Mouse (Mus musculus): ENCODE data around the gene Stap2.
A peak's percentile ranks its signal among the peaks of the same experiment; 100 is the strongest.

The Stap2 gene

DNA sequence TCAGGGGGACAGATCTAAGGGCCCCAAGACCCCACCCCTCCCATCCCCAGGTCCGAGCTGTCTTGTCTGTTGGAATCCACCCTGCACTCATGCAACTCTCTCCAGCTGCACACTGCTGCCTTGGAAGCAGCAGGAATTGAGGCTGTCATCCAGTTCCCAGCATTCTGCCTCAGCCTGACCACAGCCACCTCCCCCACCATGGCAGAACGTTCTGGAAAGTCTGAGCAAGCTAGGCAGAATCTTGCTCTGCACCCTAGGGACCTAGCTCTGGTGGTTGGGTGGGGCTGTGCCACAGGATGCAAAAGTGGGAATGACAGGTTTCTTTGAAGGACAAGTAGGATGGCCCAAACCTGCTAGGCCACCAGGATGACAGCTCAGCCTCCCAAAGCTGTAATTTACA is 19.1 kb upstream of the Stap2 start:
- no peak for DNase-seq

DNA sequence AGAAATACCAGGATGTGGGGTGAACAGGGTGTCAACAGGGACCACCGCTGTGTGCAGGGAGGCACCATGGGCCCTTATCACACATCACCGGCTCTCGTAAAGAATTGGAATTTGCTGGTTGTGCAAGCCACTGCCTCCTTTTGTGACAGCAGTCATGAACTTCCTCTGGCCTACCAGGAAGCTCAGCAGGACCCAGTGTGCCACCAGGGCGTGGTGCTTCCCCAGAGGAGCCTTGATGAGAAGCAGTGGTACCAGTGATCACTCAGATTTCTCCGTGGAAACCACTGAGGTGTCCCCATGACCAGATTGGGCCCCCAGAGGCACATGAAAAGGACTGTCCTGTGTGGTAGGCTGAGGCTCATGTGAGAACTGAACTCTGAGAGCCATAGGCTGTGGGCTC is 18.0 kb upstream of the Stap2 start:
- DNase-seq = no peak

DNA sequence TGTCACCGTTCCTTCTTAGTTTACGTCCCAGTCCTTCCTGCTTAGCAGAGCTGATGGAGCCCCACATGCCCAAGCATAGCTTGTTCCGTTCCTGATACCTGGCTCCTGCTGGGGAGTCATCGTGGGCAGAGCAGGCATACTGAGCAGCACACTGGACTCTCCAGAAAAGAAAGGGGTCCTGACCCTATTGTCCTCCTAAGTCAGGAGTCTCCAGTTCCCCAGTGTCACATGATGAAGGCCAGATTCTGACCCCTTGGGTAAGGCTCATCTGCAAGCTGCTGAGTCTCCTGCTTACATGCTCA is 17.6 kb upstream of the Stap2 start:
- no peak for DNase-seq

DNA sequence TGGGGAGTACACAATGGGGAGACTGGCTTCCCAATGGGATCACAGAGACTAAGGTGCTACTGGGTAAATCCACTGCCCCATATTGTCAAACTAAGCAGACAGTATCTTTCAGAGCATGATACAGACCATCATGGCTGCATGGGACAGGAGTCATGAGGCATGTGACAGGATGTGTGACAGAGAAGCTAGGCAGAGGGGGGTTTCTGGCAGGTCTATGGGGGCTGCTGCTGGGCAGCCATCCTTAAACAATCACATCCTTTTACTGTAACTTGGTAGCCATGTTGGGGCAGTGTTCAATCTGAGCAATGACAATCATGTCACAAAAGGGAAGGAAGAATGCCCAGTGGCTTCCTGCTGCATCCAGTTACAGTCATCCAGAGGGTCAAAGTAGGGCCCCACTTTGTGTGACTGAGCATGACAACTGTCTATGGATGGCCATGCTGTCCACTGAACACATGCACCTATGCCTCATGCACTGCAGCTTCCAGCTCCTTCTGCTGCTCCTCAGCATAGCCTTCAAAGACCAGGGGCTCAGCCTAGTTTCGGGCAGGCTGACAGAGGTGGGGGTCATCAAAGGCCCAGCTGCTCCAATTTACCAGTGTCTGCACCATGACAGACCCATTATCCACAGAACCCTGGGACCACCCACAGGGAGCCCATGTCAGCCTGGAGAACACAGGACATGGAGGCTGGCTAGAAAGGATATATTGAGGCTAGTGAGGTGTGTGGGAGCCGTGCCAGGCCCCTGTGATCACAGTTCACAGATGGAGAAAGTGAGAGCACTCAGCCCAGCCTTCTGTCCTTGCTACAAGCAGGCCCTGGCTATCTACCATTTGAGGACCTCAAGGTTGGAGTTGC is 17.0 kb upstream of the Stap2 start:
- DNase-seq = no peak

DNA sequence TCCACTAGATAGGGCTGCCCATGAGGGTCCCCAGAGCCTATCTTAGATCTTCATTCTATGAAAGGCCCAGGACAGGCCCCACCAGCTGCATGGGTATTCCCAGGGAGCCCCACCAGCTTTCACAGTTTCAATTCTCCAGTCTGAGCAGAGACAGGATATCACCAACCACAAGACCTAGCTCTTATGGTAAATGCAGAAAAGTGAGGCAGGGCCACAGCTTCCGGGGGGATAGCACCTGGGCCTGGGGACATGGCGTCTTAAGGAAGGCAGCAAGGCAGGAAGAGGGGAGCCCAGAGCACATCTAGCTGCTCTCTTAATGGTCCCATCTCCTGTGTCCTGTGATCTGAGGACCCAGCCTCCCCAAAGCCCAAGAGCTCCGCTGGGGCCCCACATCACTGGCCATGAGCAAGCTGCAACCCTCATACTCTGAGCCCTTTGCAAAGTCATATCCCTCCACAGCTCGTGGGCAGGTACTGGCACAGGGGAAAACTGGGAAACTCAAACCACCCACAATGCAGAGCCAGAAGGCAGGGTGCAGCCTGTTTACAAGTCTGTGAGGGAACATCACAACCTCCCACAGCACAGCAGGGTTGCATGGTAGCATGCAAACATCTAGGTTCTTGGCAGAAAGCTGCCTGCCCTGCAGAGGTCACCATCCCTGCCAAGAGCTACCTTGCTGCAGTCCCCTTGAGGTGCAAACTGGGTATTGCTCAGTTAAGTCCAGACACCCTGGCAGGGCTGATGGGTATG is 16.0 kb upstream of the Stap2 start:
- DNase-seq = no peak

DNA sequence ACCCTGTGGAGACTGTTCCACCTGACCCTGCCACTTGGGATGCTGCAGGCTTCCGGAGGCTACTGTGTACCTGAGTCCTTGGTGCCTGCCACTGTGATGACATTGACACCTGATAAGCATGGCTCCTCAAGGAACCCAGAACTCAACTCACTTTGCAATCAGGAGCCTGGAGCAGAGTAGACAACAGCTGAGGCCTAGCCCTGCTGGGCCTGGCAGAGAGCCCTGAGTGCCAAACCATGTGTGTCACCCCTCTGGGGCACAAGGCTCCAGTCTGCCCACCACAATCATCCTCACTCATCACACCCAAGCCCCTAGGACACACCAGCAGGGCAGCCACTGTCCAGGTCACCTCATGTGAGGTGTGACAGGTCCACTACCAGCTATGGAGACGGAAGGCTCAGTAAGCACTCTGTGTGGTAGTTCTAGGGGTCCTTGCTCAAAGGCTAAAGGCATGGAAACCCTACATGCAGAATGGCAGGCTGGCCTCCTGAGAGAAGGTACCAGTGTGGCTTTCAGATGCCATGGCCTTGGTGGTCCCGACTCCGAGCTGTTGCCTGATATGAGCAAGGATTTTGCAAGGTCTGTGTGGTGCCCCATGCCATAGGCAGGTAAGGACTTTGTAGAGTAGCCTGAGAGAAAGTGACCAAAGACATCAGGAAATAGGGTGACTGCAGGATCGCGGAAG is 15.2 kb upstream of the Stap2 start:
- DNase-seq = no peak

DNA sequence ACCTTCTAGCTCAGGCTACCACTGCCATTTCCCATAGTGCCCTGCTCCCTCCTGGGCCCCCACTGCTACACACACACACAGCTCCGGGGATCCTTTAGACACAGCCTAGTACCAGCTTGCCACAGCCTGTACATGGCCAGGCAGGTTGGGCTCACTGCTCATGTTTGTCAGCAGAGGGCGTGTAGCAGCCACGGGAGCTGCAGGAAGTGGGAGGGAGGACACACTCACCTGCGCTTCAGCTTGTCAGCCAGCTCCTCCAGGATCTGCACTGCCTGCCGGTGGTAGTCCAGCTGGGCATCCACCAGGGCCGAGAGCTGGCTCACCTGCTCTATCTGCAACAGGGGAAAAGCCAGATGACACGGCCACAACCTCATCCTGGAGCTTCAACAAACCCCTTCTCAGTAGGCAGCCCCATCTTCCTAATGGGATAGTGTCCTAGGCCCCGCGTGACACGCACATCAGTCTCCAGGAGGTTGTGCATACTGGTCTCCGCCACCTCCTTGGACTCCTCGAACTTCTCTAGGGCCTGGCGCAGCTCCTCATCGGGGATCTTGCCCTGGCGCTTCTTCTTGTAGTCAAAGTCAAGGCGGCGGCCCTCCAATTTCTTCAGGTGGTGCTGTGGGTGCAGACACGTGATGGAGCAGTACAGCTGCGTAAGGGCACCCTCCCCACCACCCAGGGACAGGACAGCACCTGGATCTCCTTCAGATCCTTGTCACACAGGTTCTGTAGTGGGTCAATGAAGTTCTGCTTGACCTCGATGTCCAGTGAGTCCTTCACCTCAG is 13.2 kb upstream of the Stap2 start:
- DNase-seq = peak; percentile 62

DNA sequence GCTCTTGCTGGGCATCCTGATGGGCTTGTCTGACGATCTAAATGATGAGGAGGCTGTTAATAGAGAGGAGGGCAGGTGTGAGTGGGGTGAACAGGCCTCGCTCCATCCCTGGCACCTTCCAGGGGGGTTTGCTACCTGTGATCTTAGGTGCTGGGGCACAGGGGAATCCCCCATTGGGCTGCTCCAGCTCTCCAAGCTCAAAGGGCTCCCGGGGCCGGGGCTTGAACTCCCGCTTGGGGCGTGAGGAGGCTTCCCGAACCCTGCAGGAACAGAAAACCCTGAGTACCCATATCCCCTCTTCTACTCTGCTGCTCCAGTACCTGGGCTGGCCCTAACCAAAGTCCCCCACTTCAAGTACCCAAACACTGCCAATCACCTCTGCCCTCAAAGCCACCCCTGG is 12.5 kb upstream of the Stap2 start:
- no peak for DNase-seq

DNA sequence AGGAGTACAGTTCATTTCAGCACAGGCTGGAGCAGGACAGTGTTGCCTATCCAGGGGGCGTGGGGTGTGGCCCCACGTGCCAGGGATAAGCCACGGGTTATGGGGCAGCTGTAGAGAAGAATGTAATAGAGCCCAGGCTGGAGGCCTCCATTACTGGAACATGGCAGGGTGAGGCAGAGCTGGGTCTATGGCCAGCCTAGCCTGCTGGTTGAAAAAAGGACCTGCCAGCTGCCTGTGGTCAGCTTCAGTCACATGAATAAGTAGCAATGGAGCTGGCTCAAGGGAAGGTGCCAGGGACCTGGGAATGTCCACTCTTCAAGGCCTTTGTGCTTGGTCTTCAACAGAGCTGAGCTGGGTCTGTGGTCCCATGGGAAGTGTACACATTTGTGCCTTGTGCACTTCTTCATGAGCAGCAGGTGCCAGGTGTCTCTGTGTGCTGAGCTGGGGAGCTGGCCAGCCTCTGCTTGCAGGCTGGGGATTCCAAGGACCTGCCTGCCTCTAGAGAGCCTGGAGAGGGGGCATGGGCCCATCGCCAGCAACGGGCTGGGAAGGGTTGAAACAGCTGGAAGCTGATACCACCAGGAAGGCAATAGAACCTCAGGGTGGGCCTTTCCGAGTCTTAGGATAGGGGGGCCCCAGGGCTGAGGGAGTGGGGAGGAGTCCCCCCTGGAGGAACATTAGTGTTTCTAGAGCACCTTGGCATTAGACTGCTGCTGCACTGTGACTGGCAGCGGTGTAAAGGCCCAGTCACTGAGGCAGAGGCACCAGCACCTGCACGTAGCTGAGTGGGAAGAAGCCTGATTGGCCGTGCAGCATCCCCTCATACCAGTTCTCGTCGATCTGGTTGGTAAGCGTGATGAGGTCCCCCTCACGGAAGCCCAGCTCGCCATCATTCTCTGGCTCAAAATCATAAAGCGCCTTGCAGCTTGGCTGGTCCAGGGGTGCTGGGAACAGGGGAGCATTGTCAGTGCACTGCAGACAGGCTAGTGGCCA is 11.7 kb upstream of the Stap2 start:
- no peak for DNase-seq

DNA sequence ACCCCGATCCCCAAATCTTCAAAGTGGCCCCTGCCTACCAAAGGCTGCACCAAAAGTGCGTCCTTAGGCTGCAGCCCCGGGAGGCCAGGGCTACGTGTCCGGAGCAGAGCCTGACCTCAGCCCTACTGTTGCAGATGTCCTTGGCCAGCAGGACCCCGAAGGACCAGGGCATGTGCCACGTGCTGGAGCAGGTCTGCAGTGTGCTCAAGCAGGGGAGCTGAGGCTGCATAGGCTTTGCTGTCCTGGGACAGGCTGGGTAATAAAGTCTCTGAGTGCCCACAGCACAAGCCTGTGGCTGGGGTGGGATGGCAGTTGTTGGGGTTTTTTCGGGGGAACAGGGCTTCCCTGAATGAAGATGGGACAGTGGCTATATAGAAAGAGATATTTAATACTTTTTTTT is 11.0 kb upstream of the Stap2 start:
- DNase-seq = no peak

DNA sequence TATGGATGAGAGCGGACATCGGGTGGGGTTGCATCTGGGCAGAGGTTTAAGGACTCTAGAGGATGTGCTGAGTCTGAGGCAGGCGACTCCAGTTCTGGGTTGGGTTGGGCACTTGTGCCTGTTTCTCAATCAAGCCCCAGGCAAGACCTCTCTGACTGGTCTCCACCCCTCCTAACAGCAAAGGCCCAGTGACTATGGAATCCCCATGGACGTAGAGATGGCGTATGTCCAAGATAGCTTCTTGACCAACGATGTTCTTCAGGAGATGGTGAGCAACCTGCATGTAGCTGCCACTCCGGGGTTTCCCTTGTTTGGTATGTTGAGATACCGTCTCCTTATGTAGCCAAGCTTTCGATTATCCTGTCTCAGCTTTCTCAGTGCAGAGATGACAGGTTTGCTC is 9.9 kb upstream of the Stap2 start:
- no peak for DNase-seq

DNA sequence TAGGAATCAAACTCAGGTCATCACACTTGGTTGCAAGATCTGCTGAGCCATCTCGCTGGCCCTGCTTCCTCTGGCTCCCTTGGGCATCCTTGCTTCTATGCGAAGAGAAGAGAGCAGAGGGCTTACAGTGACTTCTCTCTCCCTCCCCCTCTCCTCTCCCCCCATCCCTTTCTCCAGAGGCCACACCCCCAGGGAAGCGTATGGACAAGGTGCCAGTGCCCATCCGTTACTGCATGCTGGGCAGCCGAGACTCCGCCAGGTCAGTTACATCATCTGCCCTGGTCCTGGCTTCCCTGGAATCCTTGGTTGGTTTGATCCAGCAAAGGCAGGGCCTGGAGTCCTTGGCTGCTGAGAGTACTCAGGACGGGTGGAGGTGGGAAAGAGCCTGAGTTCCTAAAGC is 6.1 kb upstream of the Stap2 start:
- DNase-seq = no peak

DNA sequence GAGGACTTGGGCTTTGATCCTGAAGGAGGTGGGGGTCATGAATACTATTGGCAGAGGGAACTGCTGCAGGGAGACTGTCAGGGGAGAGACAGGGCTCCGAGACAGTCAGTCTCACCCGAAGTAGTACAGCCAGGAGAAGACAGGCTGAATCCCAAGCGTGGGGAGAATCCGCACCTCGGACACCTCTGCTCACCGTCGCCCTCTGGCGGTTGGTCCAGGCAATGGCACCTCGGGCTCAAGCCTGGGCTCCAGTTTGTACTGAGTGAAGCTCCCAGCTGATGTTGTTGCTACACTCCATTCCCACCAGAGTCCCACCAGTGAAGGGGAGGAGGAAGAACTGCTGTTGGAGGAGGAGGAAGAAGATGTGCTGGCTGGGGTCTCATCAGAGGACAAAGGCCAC is 5.3 kb upstream of the Stap2 start:
- peak; percentile 85 for DNase-seq

DNA sequence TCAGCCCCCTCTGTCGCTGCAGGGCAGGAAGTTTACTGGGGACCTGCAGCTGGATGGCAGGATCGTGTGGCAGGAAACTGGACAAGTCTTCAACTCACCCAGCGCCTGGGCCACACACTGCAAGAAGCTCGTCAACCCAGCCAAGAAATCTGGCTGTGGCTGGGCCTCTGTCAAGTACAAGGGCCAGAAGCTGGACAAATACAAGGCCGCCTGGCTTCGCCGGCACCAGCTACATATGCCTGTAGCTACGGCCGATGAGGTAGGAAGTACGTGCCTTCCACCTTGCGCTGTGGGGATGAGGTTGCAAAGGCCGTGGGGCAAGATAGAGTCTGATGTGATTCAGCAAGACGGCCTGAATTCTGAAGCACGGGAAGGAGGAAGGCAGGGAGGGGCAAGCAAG is 4.9 kb upstream of the Stap2 start:
- DNase-seq = no peak

DNA sequence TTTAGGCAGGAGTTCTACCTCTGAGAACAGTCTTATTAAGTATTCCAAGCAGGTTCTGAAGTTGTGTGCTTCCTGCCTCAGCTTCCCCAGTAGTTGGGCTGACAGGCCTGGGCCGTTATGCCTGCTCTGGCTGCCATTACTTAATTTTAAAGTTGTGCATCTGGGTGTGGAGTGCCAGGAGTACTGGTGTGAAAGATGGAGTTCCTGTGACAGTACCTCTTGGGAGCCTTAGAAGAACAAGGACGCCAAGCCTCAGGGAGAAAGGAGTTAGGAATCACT is 4.5 kb upstream of the Stap2 start:
- DNase-seq = no peak

DNA sequence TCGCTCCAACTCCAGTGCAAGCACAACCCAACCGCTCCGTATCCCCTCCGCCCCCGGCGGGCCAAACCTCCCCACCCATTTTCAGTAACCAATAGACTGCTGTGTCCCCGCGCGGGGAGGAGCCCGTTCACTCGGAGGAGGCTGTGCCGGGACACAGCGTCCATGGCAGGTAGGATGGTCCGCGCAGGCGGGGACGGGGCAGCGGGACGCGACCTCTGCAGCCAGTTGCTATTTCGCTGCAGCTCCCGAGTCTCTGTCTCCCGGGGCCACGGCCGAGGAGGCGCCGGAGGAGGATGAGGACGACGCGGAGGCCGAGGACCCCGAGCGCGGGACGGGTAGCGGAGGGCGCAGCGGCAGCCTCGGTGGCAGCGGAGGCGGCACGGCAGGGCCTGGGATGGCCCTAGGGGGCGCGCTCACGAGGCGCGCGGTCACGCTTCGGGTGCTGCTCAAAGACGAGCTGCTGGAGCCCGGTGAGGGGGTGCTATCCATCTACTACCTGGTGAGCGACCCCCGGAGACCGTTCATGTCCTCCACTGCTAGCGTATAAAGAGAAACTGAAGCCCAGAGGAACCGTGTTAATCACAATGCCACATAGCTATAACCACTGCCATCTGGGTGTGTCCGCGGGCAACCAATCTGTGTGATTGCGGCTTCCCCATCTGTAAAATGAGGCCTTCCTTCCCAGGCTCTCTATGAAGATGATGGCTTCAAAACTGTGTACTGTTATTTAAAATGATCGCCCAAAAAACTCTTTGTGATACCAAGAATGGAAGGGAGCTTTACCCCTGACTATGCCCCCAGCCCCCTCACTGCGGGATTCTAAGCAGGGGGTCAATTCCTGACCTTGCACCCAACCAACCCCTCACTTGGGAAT is 3.9 kb upstream of the Stap2 start:
- peak; percentile 96 for DNase-seq

DNA sequence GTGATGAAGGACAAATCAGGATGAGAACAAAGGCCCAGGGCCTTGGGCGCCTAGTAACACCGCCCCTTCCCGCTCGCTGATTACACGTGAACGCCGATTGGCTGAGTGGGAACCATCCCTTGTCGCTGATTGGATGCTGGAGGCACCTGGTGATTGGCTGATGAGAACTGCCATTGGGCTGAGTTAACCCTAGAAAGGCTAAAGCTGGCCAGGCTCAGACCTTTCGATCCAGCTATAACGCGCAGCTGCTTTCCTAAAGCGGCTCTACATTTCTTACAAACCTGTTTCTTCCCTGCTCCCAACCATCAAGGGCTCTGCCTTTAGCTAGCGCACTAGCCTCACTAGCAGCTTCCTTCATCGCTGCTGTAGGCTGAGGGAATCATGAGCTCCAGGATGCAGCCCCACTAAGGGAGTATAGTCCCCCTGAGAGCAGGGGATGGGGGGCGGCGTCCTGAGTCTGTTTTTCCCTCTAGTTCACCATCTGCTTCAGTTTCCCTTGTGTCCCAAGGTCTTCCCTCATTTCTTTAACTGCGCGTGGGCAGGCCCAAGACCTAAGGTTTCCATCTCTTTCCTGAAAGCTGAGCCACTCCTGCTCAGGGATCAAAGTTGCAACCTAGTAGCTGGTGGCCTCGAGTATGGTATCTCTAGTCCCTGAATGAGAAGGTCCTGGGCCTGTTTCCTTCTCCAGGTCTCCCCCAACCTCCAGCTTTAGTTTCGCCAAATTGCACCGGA is 3.1 kb upstream of the Stap2 start:
- DNase-seq = peak; percentile 97

DNA sequence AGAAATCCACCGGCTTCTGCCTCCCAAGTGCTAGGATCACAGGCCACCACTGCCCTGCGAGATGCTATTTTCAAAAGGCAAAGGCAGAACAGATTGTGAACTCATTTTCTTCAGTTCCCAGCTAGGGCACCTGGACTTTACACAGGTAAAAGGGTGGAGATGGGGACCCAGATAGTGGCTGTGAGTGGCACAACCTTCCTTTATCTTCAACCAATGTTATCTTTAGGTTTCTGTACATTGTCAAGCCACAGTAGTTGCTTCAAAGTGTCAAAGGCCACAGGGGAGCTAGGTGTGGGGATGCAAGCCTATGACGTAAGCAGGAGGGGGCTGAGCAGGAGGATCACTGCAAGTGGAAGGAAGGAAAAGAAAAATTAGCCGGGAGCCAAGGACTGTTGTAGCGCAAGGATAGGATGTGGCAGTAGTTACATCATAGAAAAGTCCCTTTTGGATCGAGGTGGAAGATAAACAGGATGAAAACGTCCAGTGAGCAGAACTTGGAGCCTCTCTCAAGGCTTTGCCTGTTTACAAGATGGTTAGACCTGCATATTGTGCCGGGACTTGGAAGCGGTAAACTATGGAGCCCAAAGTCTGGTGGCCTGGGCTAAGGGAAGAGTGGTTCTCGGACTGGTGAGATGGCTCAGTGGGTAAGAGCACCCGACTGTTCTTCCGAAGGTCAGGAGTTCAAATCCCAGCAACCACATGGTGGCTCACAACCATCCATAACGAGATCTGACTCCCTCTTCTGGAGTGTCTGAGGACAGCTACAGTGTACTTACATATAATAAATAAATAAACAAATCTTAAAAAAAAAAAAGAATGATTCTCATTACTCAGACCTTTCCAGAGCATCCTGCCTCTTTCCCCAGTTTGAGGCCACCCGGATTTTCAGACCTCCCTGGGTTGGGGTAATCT is 2.3 kb upstream of the Stap2 start:
- no peak for DNase-seq

DNA sequence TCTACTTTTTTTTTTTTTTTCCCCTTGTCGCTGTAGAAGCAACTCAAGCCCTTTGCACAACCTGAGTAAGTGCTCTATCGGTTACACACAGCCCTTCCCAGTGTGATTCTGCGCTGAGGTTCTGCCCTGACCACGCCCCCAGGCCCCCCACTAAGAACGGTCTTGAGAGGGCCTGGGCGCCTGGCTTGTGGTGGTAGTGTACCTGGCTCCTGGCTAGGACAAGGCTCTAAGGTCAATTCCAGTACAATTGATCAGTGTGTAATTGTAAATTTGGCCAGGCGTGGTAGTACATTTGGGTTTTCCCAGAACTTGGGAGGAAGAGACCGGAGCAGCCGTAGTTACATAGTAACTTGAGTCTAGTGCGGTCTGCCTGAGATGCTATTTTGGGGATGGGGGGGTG is 1.6 kb upstream of the Stap2 start:
- DNase-seq = no peak
